In genomic region chr3:29236517-29236916, GRCm38 (mm10) we compare ENCODE assay signal across 26 mouse cellular contexts.
DNase-seq lines count a peak whose midpoint lies in the region; ATAC-seq lines count a peak whose summit lies in the region.
"Had no signal": no experiment of that assay in that cellular context is flagged by ENCODE, and none has a peak within 500 bp of the region (broad histone marks: within the 10 kb centered on the region; RNA-seq: fewer than 3 reads in every experiment).

No protein-coding gene starts in this region.

- H3K27ac ChIP-seq in midbrain, embryonic 13.5 days, result no peak overlapping the region
- no peak overlapping the region for H3K27ac ChIP-seq in midbrain, embryonic 16.5 days (ENCODE audit: low read length)
- H3K27ac ChIP-seq in neural tube, embryonic 12.5 days, result no peak overlapping the region
- no peak overlapping the region for H3K27ac ChIP-seq in neural tube, embryonic 14.5 days (ENCODE audit: low read depth, low read length)
- H3K27ac ChIP-seq: embryonic facial prominence, embryonic 10.5 days; embryonic facial prominence, embryonic 13.5 days; forebrain, embryonic 13.5 days; heart, adult 2 months; heart, embryonic 10.5 days; heart, embryonic 13.5 days; hindbrain, embryonic 14.5 days had no signal

- H3K4me2 ChIP-seq in midbrain, embryonic 13.5 days (replicated peaks), result no peak overlapping the region
- no peak overlapping the region for H3K4me2 ChIP-seq in midbrain, embryonic 16.5 days (ENCODE audit: low read length)
- H3K4me2 ChIP-seq in neural tube, embryonic 12.5 days (replicated peaks), result no peak overlapping the region
- H3K4me2 ChIP-seq in neural tube, embryonic 14.5 days (ENCODE audit: low read depth, low read length), result no peak overlapping the region
- H3K4me2 ChIP-seq: embryonic facial prominence, embryonic 13.5 days; forebrain, embryonic 13.5 days; heart, embryonic 13.5 days; hindbrain, embryonic 14.5 days had no signal

- no peaks in the 10 kb centered on the region for H3K9me3 ChIP-seq in midbrain, embryonic 13.5 days
- H3K9me3 ChIP-seq in midbrain, embryonic 16.5 days (replicated peaks; ENCODE audit: control insufficient read depth, low read length, poor library complexity, severe bottlenecking), result no peaks in the 10 kb centered on the region
- H3K9me3 ChIP-seq in neural tube, embryonic 12.5 days, result no peaks in the 10 kb centered on the region
- no peaks in the 10 kb centered on the region for H3K9me3 ChIP-seq in neural tube, embryonic 14.5 days (ENCODE audit: control insufficient read depth, low read length)
- H3K9me3 ChIP-seq: embryonic facial prominence, embryonic 10.5 days; embryonic facial prominence, embryonic 13.5 days; forebrain, embryonic 13.5 days; heart, embryonic 10.5 days; heart, embryonic 13.5 days had no signal

- H3K4me1 ChIP-seq in midbrain, embryonic 13.5 days (replicated peaks), result peaks cover 10% of the 10 kb centered on the region
- no peaks in the 10 kb centered on the region for H3K4me1 ChIP-seq in midbrain, embryonic 16.5 days (ENCODE audit: control insufficient read depth, insufficient read depth, low read length)
- H3K4me1 ChIP-seq in neural tube, embryonic 12.5 days, result no peaks in the 10 kb centered on the region
- H3K4me1 ChIP-seq in neural tube, embryonic 14.5 days (ENCODE audit: control insufficient read depth, insufficient read depth, low read length), result no peaks in the 10 kb centered on the region
- H3K4me1 ChIP-seq: embryonic facial prominence, embryonic 10.5 days; embryonic facial prominence, embryonic 13.5 days; forebrain, embryonic 13.5 days; heart, embryonic 10.5 days; heart, embryonic 13.5 days had no signal

- 0 out of 2 replicates have a peak, but pooled peaks have one; percentile 45 for ATAC-seq in midbrain, embryonic 13.5 days
- no peak for ATAC-seq in midbrain, embryonic 16.5 days
- ATAC-seq in neural tube, embryonic 12.5 days (ENCODE audit: low FRiP score, low read depth), result peak; percentile 45; the same call in 1 of the 2 replicates
- peak; percentile 74 for ATAC-seq in neural tube, embryonic 14.5 days (ENCODE audit: low read depth)
- ATAC-seq: CD4-positive, CD25-positive, alpha-beta regulatory T cell, adult 4 months; forebrain, embryonic 13.5 days; forebrain, embryonic 16.5 days had no signal

- no peak for DNase-seq in neural tube, embryonic 10.5 days (ENCODE audit: extremely low spot score, low spot score)
- no peak for DNase-seq in urinary bladder, postnatal 10 days (ENCODE audit: low spot score)
- DNase-seq: adrenal gland, adult 2 months; adrenal gland, postnatal 14 days; cerebellum, adult 11-12 months; cerebellum, adult 8-10 months; cerebellum, postnatal 10 days; cerebellum, postnatal 36 days; embryo, embryonic 11 days; gastrocnemius, postnatal 10 days; gastrocnemius, postnatal 36 days; heart, adult 2 months; heart, postnatal 14 days had no signal

- H3K36me3 ChIP-seq in midbrain, embryonic 13.5 days, result no peaks in the 10 kb centered on the region
- no peaks in the 10 kb centered on the region for H3K36me3 ChIP-seq in midbrain, embryonic 16.5 days (ENCODE audit: control insufficient read depth, insufficient read depth, low read length)
- H3K36me3 ChIP-seq in neural tube, embryonic 12.5 days, result no peaks in the 10 kb centered on the region
- H3K36me3 ChIP-seq in neural tube, embryonic 14.5 days (ENCODE audit: control insufficient read depth, insufficient read depth, low read length), result no peaks in the 10 kb centered on the region
- H3K36me3 ChIP-seq: embryonic facial prominence, embryonic 10.5 days; embryonic facial prominence, embryonic 13.5 days; heart, embryonic 10.5 days; heart, embryonic 13.5 days had no signal

- no peak overlapping the region for H3K4me3 ChIP-seq in midbrain, embryonic 13.5 days (replicated peaks)
- H3K4me3 ChIP-seq in midbrain, embryonic 16.5 days (ENCODE audit: low read depth, low read length), result no peak overlapping the region
- no peak overlapping the region for H3K4me3 ChIP-seq in neural tube, embryonic 12.5 days
- H3K4me3 ChIP-seq in neural tube, embryonic 14.5 days (ENCODE audit: low read depth, low read length), result no peak overlapping the region
- H3K4me3 ChIP-seq: embryonic facial prominence, embryonic 10.5 days; embryonic facial prominence, embryonic 13.5 days; erythroblast, embryonic 14.5 days; forebrain, embryonic 13.5 days; heart, adult 2 months; heart, embryonic 10.5 days; heart, embryonic 13.5 days had no signal

- 62% methylated on average over 5 of the region's 5 CpGs for WGBS in midbrain, embryonic 13.5 days
- 59% methylated on average over 5 of the region's 5 CpGs for WGBS in midbrain, embryonic 16.5 days
- WGBS in neural tube, embryonic 12.5 days, result 75% methylated on average over 5 of the region's 5 CpGs
- WGBS in neural tube, embryonic 14.5 days, result 48% methylated on average over 5 of the region's 5 CpGs

- no peak overlapping the region for H3K9ac ChIP-seq in midbrain, embryonic 13.5 days (replicated peaks)
- no peak overlapping the region for H3K9ac ChIP-seq in midbrain, embryonic 16.5 days (ENCODE audit: low read depth, low read length)
- H3K9ac ChIP-seq in neural tube, embryonic 12.5 days, result no peak overlapping the region
- no peak overlapping the region for H3K9ac ChIP-seq in neural tube, embryonic 14.5 days (replicated peaks; ENCODE audit: low read depth, low read length)
- H3K9ac ChIP-seq: embryonic facial prominence, embryonic 13.5 days; forebrain, embryonic 13.5 days; heart, embryonic 13.5 days; hindbrain, embryonic 14.5 days had no signal

- no peaks in the 10 kb centered on the region for H3K27me3 ChIP-seq in midbrain, embryonic 13.5 days
- H3K27me3 ChIP-seq in midbrain, embryonic 16.5 days (ENCODE audit: control insufficient read depth, insufficient read depth, low read depth, low read length), result no peaks in the 10 kb centered on the region
- no peaks in the 10 kb centered on the region for H3K27me3 ChIP-seq in neural tube, embryonic 12.5 days (replicated peaks)
- no peaks in the 10 kb centered on the region for H3K27me3 ChIP-seq in neural tube, embryonic 14.5 days (ENCODE audit: control insufficient read depth, insufficient read depth, low read length)
- H3K27me3 ChIP-seq: embryonic facial prominence, embryonic 13.5 days; forebrain, embryonic 13.5 days; heart, embryonic 13.5 days had no signal
